Mouse (Mus musculus) frontal cortex, adult (tissue): ENCODE measurements at regions not wholly inside any gene's neighbourhood (a gene's known extent, or its start where the extent isn't known, plus 50 kb on each side); places are given as distances from the start of the nearest gene placed in this dataset.

Experiments
- ATAC-seq: cut with Nextera tagmentation; 2 replicates; pipeline ENCODE4 v1.9.2; 2017; ENCODE audit warnings: mild to moderate bottlenecking, moderate library complexity, mixed read lengths; ENCODE audit not compliant: low TSS enrichment

GRCm38 (mm10) chr15:12066857-12067211, 50.8 kb upstream of the Zfr start:
- no peak for ATAC-seq

- ATAC-seq: peak; percentile 85
Measured at GRCm38 (mm10) chr15:12066176-12066856, 51.3 kb upstream of the Zfr start.

DNA sequence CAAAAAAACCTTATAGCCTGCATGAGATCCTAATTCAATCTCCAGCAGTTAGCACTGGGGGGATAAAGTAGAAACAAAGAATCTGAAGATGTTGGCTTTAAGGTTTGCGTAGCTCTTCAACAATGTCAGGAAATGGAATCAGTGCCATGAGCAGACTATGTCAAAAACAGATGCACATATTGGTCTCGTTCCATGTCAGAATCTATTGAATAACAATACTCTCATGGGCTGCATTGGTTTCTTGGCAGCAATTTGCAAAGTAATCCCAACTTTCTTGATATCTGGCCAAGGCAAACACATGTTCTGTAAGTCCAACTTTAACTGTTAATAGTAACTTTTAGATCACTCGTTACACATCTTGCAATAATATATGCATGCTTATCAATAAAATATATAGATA, 58.1 kb upstream of the Sub1 start:
- ATAC-seq: no peak

- no peak for ATAC-seq
Measured at GRCm38 (mm10) chr15:12053610-12054009, 56.8 kb upstream of the Sub1 start.

GRCm38 (mm10) chr15:12048965-12049364, 52.2 kb upstream of the Sub1 start:
- peak; percentile 88 for ATAC-seq

DNA sequence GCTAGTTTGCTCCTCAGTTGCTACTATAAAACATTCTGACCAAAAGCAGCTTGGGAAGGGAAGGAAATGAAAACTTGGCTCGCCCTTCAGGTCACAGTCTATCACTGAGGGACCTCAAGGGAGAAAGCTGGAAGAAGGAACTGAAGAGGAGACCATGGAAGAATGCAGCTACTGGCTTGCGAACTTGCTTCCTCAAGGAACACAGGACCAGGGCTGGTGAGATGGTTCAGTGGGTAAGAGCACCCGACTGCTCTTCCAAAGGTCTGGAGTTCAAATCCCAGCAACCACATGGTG, 51.4 kb upstream of the Sub1 start:
- ATAC-seq: no peak

DNA sequence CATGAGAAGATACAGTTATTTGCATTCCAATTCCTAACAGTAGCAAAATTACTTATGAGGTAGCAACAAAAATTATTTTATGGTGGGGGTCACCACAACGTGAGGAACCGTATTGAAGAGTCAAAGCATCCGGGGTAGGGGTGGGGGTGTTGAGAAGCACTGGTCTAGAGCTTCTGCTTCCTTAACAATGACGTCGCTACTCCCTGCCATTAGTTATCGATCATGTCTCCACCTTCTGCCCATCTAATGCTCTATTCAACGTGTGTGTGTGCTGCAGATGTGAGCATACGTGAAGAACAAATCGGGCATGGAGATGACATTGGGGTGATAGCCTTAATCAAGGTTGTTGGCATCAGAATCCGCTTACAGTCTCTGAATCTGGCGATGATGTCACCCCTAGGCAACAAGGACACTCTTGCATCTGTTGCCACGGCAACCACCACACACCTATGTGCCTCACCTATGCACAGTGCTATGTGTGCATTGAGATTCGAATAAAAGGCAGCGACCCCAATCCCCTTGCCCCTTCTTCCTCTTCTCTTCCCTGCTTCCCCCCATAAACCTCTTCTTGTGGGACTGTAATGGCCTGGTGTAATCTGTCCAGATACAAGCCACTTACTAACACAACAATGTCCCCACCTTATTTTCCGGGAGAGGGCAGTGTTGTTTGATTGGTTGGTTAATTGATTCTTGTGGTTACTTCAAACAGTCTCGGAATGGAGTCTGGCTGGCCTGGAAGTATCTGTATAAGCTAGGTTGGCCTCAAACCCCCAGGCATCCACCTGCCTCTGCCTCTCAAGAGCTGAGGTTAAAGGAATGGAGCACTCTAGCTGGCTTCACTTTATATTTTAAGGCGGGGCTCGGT, 50.8 kb upstream of the Sub1 start:
- no peak for ATAC-seq
